Mouse (Mus musculus) liver, postnatal 0 days (tissue): ENCODE measurements around the gene Hoxa11. TPM values are rescaled to one million over a fixed set of nuclear protein-coding genes. Genes with fewer than 3 reads are reported as not detected.

ENCODE experiments used
- ATAC-seq: fragments of 200-750 bp; cut with Nextera tagmentation; 2 replicates; pipeline ENCODE4 v1.8.0; 2017; ENCODE audit warnings: mild to moderate bottlenecking, moderate library complexity
- DNase-seq: peaks from one replicate; pipeline ENCODE4 v3.0.0-alpha.2; 2016
- H3K27ac ChIP-seq: fragments of 300-500 bp; sonication (generic); 2 replicates; pipeline ENCODE4 v1.5.1; 2014; ENCODE audit warnings: antibody characterized with exemption, moderate library complexity, mild to moderate bottlenecking, low read depth
- H3K27me3 ChIP-seq: fragments of 300-500 bp; sonication (generic); 2 replicates; pipeline ENCODE4 v1.6.1; 2014; ENCODE audit warnings: low read length, control low read depth, mixed read lengths; ENCODE audit not compliant: insufficient read depth
- H3K36me3 ChIP-seq: fragments of 300-500 bp; sonication (generic); replicated peaks from 2 replicates; pipeline ENCODE4 v1.6.1; 2014; ENCODE audit warnings: mild to moderate bottlenecking, control low read depth, low read length, moderate library complexity, mixed read lengths; ENCODE audit not compliant: insufficient read depth
- H3K4me1 ChIP-seq: fragments of 300-500 bp; sonication (generic); 2 replicates; pipeline ENCODE4 v1.6.1; 2014; ENCODE audit warnings: antibody characterized with exemption, mild to moderate bottlenecking, control low read depth; ENCODE audit not compliant: insufficient read depth
- H3K4me2 ChIP-seq: fragments of 300-500 bp; sonication (generic); 2 replicates; pipeline ENCODE4 v1.6.1; 2014; ENCODE audit warnings: low read depth, mild to moderate bottlenecking, low read length, moderate library complexity, mixed read lengths
- H3K4me3 ChIP-seq: fragments of 300-500 bp; sonication (generic); 2 replicates; pipeline ENCODE4 v1.5.1; 2014; ENCODE audit warnings: low read depth, low read length
- H3K9ac ChIP-seq: fragments of 300-500 bp; sonication (generic); replicated peaks from 2 replicates; pipeline ENCODE4 v1.6.1; 2014; ENCODE audit warnings: mild to moderate bottlenecking, moderate library complexity
- H3K9me3 ChIP-seq: fragments of 300-500 bp; sonication (generic); 2 replicates; pipeline ENCODE4 v1.6.1; 2016; ENCODE audit warnings: mild to moderate bottlenecking, control low read depth, low read length, mixed read lengths
- CTCF ChIP-seq: sonication (generic); IDR thresholded peaks from 2 replicates; pipeline ENCODE4 v1.5.1; 2016; ENCODE audit warnings: antibody characterized with exemption, low read depth
- EP300 ChIP-seq: IDR thresholded peaks from 2 replicates; pipeline ENCODE4 v1.6.1; 2016; ENCODE audit warnings: antibody characterized with exemption, low read depth, mild to moderate bottlenecking
- WGBS: fragments of 180-500 bp; shearing (Covaris S2); extraction: QIAGEN DNeasy Blood & Tissue Kit; methylation state at CpG from one replicate; pipeline ENCODE4 v1.1.7; 2014; ENCODE audit not compliant: insufficient replicate concordance; 5-methylcytosine and 5-hydroxymethylcytosine counted together
- polyA plus RNA-seq: library from polyadenylated mRNA; unstranded; fragments of >200 nt; fragmentation: Nextera tagmentation; extraction: Ambion mirVana; gene quantifications from 2 replicates; pipeline ENCODE4 v1.2.1, GENCODE M21; 2015

Hoxa11 gene
- polyA plus RNA-seq, 1 experiment from 2014 or later: not detected

GRCm38 (mm10) chr6:52221993-52222685 lies 23.5 kb downstream of the Hoxa11 start:
- H3K27me3 ChIP-seq: peaks cover 100% of the 10 kb centered on the region
- TF ChIP-seq CTCF: no peak
- TF ChIP-seq EP300: no peak
- 14% methylated on average over 21 of the region's 21 CpGs for WGBS
- ATAC-seq (0 out of 2 replicates have a peak, but pooled peaks have one; percentile 3), DNase-seq (no peak)
- H3K9me3 ChIP-seq: no peaks in the 10 kb centered on the region
- H3K4me3 ChIP-seq: peak overlapping the region; percentile 58
- no peaks in the 10 kb centered on the region for H3K36me3 ChIP-seq
- peaks cover 12% of the 10 kb centered on the region for H3K4me1 ChIP-seq
- H3K27ac ChIP-seq: no peak overlapping the region
- H3K9ac ChIP-seq: no peak overlapping the region
- peak overlapping the region; percentile 90 for H3K4me2 ChIP-seq

- peaks cover 100% of the 10 kb centered on the region for H3K27me3 ChIP-seq
- no peak for TF ChIP-seq EP300
- TF ChIP-seq CTCF: peak; percentile 96
- H3K4me3 ChIP-seq: peak within 1 kb of the TSS; percentile 58
- H3K4me2 ChIP-seq: peak within 1 kb of the TSS; percentile 90
- H3K9ac ChIP-seq: peak within 1 kb of the TSS; percentile 59
- DNase-seq (peak; percentile 86), ATAC-seq (peak; percentile 86)
- WGBS: 1% methylated on average over 46 of the region's 46 CpGs
- no peaks in the 10 kb centered on the region for H3K36me3 ChIP-seq
- H3K4me1 ChIP-seq: peaks cover 15% of the 10 kb centered on the region
- H3K27ac ChIP-seq: no peak within 1 kb of the TSS
- no peaks in the 10 kb centered on the region for H3K9me3 ChIP-seq
Observed at GRCm38 (mm10) chr6:52221337-52221992, 24.1 kb downstream of the Hoxa11 start, which contains the start of gene Hoxa7. Gene Hoxa7, minus strand, starts transcription at chr6:52221854.

GRCm38 (mm10) chr6:52220865-52221310 lies 24.7 kb downstream of the Hoxa11 start:
- Histone ChIP-seq H3K9ac (no peak overlapping the region; the same call in 1 of the 2 replicates), H3K4me1 (peaks cover 13% of the 10 kb centered on the region), H3K27me3 (peaks cover 100% of the 10 kb centered on the region), H3K27ac (no peak overlapping the region), H3K36me3 (no peaks in the 10 kb centered on the region), H3K9me3 (no peaks in the 10 kb centered on the region), H3K4me2 (peak overlapping the region; percentile 90), H3K4me3 (peak overlapping the region; percentile 58)
- DNase-seq (no peak), ATAC-seq (no peak)
- 8% methylated on average over 12 of the region's 12 CpGs for WGBS
- no peak for TF ChIP-seq CTCF
- no peak for TF ChIP-seq EP300

GRCm38 (mm10) chr6:52220003-52220864 lies 25.4 kb downstream of the Hoxa11 start:
- 25% methylated on average over 32 of the region's 32 CpGs for WGBS
- Histone ChIP-seq H3K36me3 (no peaks in the 10 kb centered on the region), H3K27me3 (peaks cover 100% of the 10 kb centered on the region), H3K4me2 (0 out of 2 replicates have a peak overlapping the region, but pooled peaks have one; percentile 10), H3K27ac (no peak overlapping the region), H3K9me3 (no peaks in the 10 kb centered on the region), H3K4me1 (peaks cover 13% of the 10 kb centered on the region), H3K9ac (no peak overlapping the region), H3K4me3 (no peak overlapping the region)
- ATAC-seq: no peak
- no peak for DNase-seq
- TF ChIP-seq CTCF (no peak), EP300 (no peak)

- no peak for DNase-seq
- 55% methylated on average over 9 of the region's 9 CpGs for WGBS
Observed at GRCm38 (mm10) chr6:52219234-52219942, 26.2 kb downstream of the Hoxa11 start.

More at GRCm38 (mm10) chr6:52219234-52219942, 26.2 kb downstream of the Hoxa11 start:
- no peak overlapping the region for H3K27ac ChIP-seq
- no peaks in the 10 kb centered on the region for H3K9me3 ChIP-seq
- no peak overlapping the region for H3K4me3 ChIP-seq
- H3K27me3 ChIP-seq: peaks cover 100% of the 10 kb centered on the region
- no peak for TF ChIP-seq CTCF
- TF ChIP-seq EP300: no peak
- no peak overlapping the region for H3K4me2 ChIP-seq
- ATAC-seq: no peak
- no peaks in the 10 kb centered on the region for H3K36me3 ChIP-seq
- H3K4me1 ChIP-seq: peaks cover 13% of the 10 kb centered on the region
- H3K9ac ChIP-seq: no peak overlapping the region
